Mouse (Mus musculus) lung, embryonic 16.5 days (tissue): Measurements from ENCODE around the gene Lyl1. TPM values are rescaled to one million over a fixed set of nuclear protein-coding genes. Genes with fewer than 3 reads are reported as not detected.

Experiments
- ATAC-seq: fragments of 200-750 bp; cut with Nextera tagmentation; 2 replicates; pipeline ENCODE4 v1.8.0; 2017; ENCODE audit warnings: low read depth, mild to moderate bottlenecking, moderate library complexity
- H3K27ac ChIP-seq: fragments of 300-500 bp; sonication (generic); 2 replicates; pipeline ENCODE4 v1.5.1; 2014; ENCODE audit warnings: mild to moderate bottlenecking, control low read depth, low read length
- H3K27me3 ChIP-seq: fragments of 300-500 bp; sonication (generic); 2 replicates; pipeline ENCODE4 v1.6.1; 2014; ENCODE audit warnings: low read depth, low read length, mixed read lengths; ENCODE audit not compliant: control insufficient read depth, insufficient read depth
- H3K36me3 ChIP-seq: fragments of 300-500 bp; sonication (generic); 2 replicates; pipeline ENCODE4 v1.6.1; 2014; ENCODE audit warnings: low read length; ENCODE audit not compliant: control insufficient read depth, insufficient read depth
- H3K4me1 ChIP-seq: fragments of 300-500 bp; sonication (generic); replicated peaks from 2 replicates; pipeline ENCODE4 v1.6.1; 2014; ENCODE audit warnings: low read length, mixed read lengths; ENCODE audit not compliant: control insufficient read depth, insufficient read depth
- H3K4me2 ChIP-seq: fragments of 300-500 bp; sonication (generic); 2 replicates; pipeline ENCODE4 v1.6.1; 2014; ENCODE audit warnings: low read depth, low read length, control low read depth
- H3K4me3 ChIP-seq: fragments of 300-500 bp; sonication (generic); 2 replicates; pipeline ENCODE4 v1.5.1; 2014; ENCODE audit warnings: mild to moderate bottlenecking, low read length, control low read depth
- H3K9ac ChIP-seq: fragments of 300-500 bp; sonication (generic); 2 replicates; pipeline ENCODE4 v1.6.1; 2014; ENCODE audit warnings: low read length, control low read depth
- H3K9me3 ChIP-seq: fragments of 300-500 bp; sonication (generic); 2 replicates; pipeline ENCODE4 v1.6.1; 2016; ENCODE audit warnings: low read length; ENCODE audit not compliant: control insufficient read depth
- WGBS: fragments of 180-500 bp; shearing (Covaris S2); extraction: QIAGEN DNeasy Blood & Tissue Kit; methylation state at CpG from one replicate; pipeline ENCODE4 v1.1.7; 2014; 5-methylcytosine and 5-hydroxymethylcytosine counted together
- polyA plus RNA-seq: library from polyadenylated mRNA; unstranded; fragments of >200 nt; fragmentation: Nextera tagmentation; extraction: Ambion mirVana; gene quantifications from 2 replicates; pipeline ENCODE4 v1.2.1, GENCODE M21; 2015

Lyl1 gene
- polyA plus RNA-seq, 1 experiment from 2014 or later, result 12.5 TPM

DNA sequence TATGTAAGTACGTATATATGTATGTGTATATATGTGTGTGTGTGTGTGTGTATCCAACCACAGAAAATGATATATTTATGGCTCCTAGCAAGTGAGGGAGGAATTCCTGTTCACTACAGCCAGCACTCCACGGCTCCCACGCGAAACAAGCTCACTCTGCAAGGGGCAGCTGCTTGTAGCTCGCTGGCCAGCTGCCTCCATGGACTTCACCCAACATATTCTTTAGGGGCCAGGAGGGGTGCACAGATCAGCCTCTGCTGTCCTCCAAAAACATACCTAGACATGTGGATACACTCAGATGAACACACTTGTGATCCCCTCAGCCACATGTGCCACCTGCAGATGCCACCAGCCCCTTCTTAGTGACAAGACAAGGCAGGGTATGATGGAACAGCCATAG lies 31.3 kb downstream of the Lyl1 start:
- Histone ChIP-seq H3K9ac (no peak overlapping the region), H3K27me3 (no peaks in the 10 kb centered on the region), H3K9me3 (no peaks in the 10 kb centered on the region), H3K27ac (peak overlapping the region; percentile 87), H3K4me1 (peaks cover 57% of the 10 kb centered on the region), H3K4me3 (no peak overlapping the region), H3K4me2 (no peak overlapping the region), H3K36me3 (no peaks in the 10 kb centered on the region)
- no peak for ATAC-seq
- 42% methylated on average over 5 of the region's 5 CpGs for WGBS

DNA sequence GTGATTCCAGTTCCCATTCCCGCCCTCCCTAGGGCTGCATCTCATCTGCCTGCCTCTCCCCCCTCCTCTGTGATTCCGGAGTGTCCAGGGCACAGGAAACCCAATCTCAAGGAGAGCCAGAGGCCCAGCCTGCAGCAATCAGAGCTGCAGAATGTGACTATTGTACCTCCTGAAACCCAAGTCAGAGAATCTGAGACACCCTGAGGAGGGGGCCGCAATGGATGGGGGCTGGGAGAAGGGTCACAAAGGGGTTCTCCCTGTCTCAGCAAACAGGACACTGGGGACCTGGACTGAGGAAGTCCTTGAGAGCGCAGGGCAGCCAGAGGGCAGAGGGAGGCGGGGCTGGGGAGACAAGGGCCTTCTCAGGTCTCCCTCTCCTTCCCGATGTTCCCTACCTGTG lies 31.7 kb downstream of the Lyl1 start:
- H3K36me3 ChIP-seq, result no peaks in the 10 kb centered on the region
- H3K4me3 ChIP-seq, result no peak overlapping the region
- no peak for ATAC-seq
- 37% methylated on average over 6 of the region's 6 CpGs for WGBS
- H3K9ac ChIP-seq, result peak overlapping the region; percentile 29; the same call in 1 of the 2 replicates
- no peaks in the 10 kb centered on the region for H3K9me3 ChIP-seq
- H3K4me1 ChIP-seq, result peaks cover 58% of the 10 kb centered on the region
- peak overlapping the region; percentile 87; the same call in 1 of the 2 replicates for H3K27ac ChIP-seq
- H3K27me3 ChIP-seq, result no peaks in the 10 kb centered on the region
- H3K4me2 ChIP-seq, result 0 out of 2 replicates have a peak overlapping the region, but pooled peaks have one; percentile 4

DNA sequence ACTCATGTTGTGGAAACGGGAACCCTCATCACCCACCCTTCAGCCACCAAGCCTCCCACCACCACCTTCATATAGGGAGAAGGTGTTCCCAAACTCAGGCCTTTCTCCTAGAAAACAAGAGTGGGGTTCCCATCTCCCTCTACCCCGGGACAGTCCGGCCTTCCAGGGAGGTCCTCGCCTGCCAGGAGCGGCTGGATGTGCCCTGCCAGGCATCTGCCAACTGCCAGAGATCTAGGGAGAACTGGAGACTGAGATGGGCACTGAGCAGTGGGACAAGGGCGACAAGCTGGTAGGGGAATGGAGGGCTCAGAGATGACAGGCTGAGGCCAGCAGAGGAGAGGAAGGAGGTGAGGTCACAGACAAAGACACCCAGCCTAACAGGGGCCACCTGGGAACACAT lies 32.7 kb downstream of the Lyl1 start:
- H3K4me1 ChIP-seq, result peaks cover 65% of the 10 kb centered on the region
- H3K27ac ChIP-seq, result no peak overlapping the region
- no peak for ATAC-seq
- no peaks in the 10 kb centered on the region for H3K9me3 ChIP-seq
- H3K9ac ChIP-seq, result no peak overlapping the region
- no peak overlapping the region for H3K4me3 ChIP-seq
- H3K4me2 ChIP-seq, result no peak overlapping the region
- 88% methylated on average over 6 of the region's 6 CpGs for WGBS
- H3K27me3 ChIP-seq, result no peaks in the 10 kb centered on the region
- H3K36me3 ChIP-seq, result no peaks in the 10 kb centered on the region

DNA sequence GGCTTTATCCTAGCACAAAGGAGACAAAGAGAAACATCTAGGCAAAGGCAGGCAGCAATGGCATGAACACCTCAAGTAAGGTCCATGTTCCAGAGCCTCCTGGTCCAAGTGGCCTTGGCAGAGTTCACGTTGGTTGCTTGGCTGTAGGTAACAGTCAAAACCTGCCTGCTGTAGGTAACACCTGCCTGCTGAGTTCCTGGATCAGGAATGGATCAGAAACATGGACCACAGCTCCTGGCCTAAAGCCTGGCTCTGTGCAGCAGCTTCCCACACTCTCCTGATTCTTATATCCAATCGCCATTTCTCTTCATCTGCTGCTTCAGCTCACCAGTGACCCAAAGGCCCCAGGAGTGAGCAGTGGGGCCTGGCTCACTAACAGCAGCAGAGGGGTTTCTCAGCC lies 33.4 kb downstream of the Lyl1 start:
- Histone ChIP-seq H3K9ac (no peak overlapping the region), H3K4me2 (no peak overlapping the region), H3K27me3 (no peaks in the 10 kb centered on the region), H3K27ac (no peak overlapping the region), H3K4me3 (no peak overlapping the region), H3K4me1 (peaks cover 68% of the 10 kb centered on the region), H3K36me3 (no peaks in the 10 kb centered on the region), H3K9me3 (no peaks in the 10 kb centered on the region)
- WGBS, result 78% methylated on average over 2 of the region's 2 CpGs
- ATAC-seq, result no peak

DNA sequence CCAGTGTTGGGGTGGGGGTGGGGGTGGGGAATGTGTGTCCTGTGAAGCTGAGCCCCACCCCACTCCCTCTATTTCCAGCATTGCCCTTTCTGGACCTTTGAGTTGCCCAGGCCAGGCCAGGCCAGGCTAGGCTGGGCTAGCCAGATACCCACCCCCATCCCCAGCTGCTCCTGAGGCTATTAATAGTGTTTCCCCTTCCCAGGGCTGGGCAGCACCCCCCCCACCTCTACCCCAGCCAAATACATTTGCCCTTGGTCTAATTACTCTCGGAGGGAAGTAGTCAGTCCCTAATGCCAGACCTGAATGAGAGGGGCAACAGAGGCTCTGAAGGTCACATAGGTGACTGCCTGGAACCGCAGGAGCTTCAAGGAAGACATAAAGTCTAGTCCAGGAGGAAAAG lies 34.3 kb downstream of the Lyl1 start:
- Histone ChIP-seq H3K36me3 (no peaks in the 10 kb centered on the region), H3K27ac (no peak overlapping the region), H3K4me2 (no peak overlapping the region), H3K9me3 (no peaks in the 10 kb centered on the region), H3K4me1 (peaks cover 68% of the 10 kb centered on the region), H3K9ac (no peak overlapping the region), H3K27me3 (no peaks in the 10 kb centered on the region), H3K4me3 (no peak overlapping the region)
- no peak for ATAC-seq
- WGBS, result 69% methylated on average over 2 of the region's 2 CpGs

DNA sequence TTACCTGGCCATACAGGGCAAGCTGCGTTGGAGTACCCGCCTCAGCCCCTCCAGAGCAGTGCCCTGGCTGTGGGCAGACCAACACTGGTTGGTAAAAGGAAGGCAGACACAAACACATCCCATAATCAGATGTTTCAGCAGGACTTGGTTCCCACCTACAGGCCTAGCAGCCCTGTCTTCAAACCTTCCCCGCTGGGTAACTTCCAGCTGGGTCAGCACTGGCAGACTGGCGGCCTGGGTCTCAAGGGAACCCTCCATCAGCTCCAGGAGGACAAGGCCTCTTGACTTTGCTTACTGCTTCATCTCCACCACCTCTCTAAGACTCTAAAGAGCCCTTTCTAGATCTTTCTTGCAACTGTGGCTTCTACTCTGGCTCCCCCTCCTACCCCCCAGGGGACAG lies 35.3 kb downstream of the Lyl1 start:
- Histone ChIP-seq H3K4me2 (no peak overlapping the region), H3K4me3 (no peak overlapping the region), H3K27me3 (no peaks in the 10 kb centered on the region), H3K36me3 (no peaks in the 10 kb centered on the region), H3K9me3 (no peaks in the 10 kb centered on the region), H3K4me1 (peaks cover 68% of the 10 kb centered on the region), H3K27ac (no peak overlapping the region), H3K9ac (no peak overlapping the region)
- no peak for ATAC-seq
- 90% methylated on average over 4 of the region's 4 CpGs for WGBS

DNA sequence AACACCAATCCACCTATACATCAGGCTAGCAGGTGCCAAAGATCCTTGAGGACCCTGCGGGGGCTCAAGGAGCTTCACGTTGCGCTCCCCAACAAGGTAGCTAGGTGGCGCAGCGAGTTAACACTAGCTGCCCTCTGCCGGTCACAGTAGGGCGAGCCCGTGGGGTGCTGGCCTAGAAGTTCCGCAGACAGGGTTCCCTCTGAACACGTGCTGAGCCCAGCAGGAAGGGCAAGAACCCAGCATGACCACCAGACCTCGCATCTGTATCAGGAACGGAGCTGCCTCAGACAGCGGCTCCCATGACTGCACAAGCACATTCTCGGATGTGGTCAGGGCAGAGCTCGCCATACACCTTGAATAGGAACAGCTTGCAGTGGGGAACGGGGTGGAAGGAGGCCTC lies 36.4 kb downstream of the Lyl1 start:
- peak; percentile 29 for ATAC-seq
- Histone ChIP-seq H3K9ac (no peak overlapping the region), H3K27me3 (no peaks in the 10 kb centered on the region), H3K9me3 (no peaks in the 10 kb centered on the region), H3K4me3 (no peak overlapping the region), H3K4me1 (peaks cover 68% of the 10 kb centered on the region), H3K27ac (no peak overlapping the region), H3K36me3 (no peaks in the 10 kb centered on the region), H3K4me2 (peak overlapping the region; percentile 40; the same call in 1 of the 2 replicates)
- WGBS, result 7% methylated on average over 16 of the region's 16 CpGs

DNA sequence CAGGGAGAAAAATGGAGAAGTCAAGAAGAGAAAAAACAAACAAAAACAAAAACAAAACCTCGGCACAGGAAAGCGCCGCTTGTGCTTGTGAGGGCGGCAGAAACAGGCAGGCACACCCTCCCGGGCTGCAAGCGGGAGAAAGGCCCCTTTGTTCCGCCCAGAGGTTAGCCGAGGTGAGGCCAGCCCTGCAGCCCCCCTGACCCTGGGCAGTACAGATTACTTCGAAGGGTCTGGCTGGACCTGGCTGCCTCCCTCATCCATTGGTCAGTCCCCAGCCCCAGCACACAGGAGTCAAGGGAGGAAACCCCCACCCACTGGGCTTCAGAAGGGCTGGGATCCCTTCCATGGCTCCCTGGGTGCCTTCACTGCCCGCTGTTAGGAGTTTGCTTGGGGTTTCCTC lies 37.0 kb downstream of the Lyl1 start:
- Histone ChIP-seq H3K4me1 (peaks cover 68% of the 10 kb centered on the region), H3K9me3 (no peaks in the 10 kb centered on the region), H3K36me3 (no peaks in the 10 kb centered on the region), H3K27me3 (no peaks in the 10 kb centered on the region), H3K4me2 (no peak overlapping the region), H3K4me3 (no peak overlapping the region), H3K27ac (peak overlapping the region; percentile 70), H3K9ac (peak overlapping the region; percentile 55)
- WGBS, result 31% methylated on average over 10 of the region's 10 CpGs
- no peak for ATAC-seq

DNA sequence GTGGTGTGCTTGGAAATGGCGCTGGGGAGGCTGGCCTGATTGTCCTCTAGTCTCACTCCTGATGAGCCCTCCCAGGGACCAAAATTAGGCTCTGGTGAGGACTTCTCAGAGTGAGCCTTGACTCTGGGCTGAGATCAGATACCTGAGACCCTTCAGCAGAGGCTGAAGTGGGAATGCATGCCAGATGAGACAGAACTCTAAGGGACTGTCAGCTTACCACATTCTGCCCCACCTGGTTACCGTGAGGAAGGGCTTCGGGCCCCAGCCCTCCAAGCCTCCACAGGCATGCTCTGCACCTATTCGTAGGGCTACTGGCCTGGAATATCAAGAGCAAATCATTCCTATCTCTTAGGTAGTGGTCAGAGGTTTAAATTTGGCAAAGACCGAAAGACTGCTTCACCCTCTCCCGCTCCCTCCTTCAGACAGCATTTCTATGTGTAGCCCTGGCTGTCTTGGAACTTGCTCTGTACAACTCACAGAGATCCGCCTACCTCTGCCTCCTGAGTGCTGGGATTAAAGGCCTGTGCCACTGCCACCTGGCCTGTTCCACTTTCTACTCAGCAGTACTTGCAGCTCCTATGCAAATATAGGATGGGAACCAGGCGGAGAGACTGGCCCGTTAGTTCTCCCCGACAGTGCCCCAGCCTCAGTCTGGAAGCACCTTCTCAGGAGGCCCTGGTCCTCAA lies 37.6 kb downstream of the Lyl1 start:
- Histone ChIP-seq H3K27ac (peak overlapping the region; percentile 70), H3K9me3 (no peaks in the 10 kb centered on the region), H3K36me3 (no peaks in the 10 kb centered on the region), H3K4me3 (no peak overlapping the region), H3K4me2 (no peak overlapping the region), H3K4me1 (peaks cover 68% of the 10 kb centered on the region), H3K9ac (peak overlapping the region; percentile 55; the same call in 1 of the 2 replicates), H3K27me3 (no peaks in the 10 kb centered on the region)
- 59% methylated on average over 10 of the region's 10 CpGs for WGBS
- no peak for ATAC-seq

DNA sequence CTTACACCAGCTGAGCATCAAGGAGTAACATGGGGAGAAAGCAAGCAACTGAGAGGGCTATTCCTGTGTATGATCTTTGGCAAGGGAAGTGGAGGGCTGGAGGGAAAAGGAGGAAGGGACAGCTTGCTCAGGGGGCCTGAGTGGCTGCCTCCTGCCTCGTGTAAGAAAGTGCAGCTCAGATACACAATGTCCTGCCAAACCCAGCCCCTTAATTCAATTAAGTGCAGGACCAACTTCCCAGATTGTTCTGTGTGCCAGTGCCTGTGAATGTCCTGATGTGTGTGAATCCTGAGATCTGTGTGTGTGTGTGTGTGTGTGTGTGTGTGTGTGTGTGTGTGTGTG lies 38.1 kb downstream of the Lyl1 start:
- no peak for ATAC-seq
- 10% methylated on average over 1 of the region's 1 CpGs for WGBS
- Histone ChIP-seq H3K36me3 (no peaks in the 10 kb centered on the region), H3K9me3 (no peaks in the 10 kb centered on the region), H3K9ac (no peak overlapping the region), H3K4me1 (peaks cover 71% of the 10 kb centered on the region), H3K27ac (peak overlapping the region; percentile 70), H3K4me3 (no peak overlapping the region), H3K27me3 (no peaks in the 10 kb centered on the region), H3K4me2 (no peak overlapping the region)
